Mouse (Mus musculus): ENCODE measurements at regions not wholly inside any gene's neighbourhood (a gene's known extent, or its start where the extent isn't known, plus 50 kb on each side); places are given as distances from the start of the nearest gene placed in this dataset.

- DNase-seq (ENCODE audit: low spot score in 2 of 2), result peak in 1 of 2 experiments; percentile 2
Observed at GRCm38 (mm10) chr11:28273299-28273698, 66.4 kb downstream of the Gm6685 start.

GRCm38 (mm10) chr11:28272571-28272970 lies 67.1 kb downstream of the Gm6685 start:
- no peak for DNase-seq (ENCODE audit: low spot score in 2 of 2)
